Mouse (Mus musculus) monocyte, adult 2 months (primary cell): Measurements from ENCODE around the gene Itgad.

ENCODE experiments used
- DNase-seq, 2 experiments: peaks; one replicate each; pipeline ENCODE4 v3.0.0; 2022; ENCODE audit warnings: low spot score in 2 of 2, low read depth in 1 of 2

Itgad gene

DNA sequence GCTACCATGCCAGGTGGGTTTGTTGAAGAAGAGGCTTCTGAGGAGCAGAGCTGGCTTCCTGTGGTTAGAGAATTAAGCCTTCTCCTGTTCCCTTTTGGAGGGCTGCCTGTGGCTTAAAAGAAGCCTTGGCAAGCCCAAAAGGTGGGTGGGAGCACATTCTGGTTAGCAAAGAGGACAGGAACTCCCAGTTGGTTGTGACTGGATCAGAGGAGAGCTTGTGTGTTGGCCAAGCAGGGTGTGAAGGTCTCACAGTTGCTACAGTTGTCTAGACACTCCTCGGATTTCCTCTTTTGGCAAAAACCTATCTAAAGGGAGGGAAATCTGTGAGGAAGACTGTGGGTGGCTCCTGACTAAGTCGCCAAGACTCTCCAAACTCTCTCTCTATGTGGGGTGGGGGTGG is 24.2 kb downstream of the Itgad start:
- DNase-seq, result no peak

DNA sequence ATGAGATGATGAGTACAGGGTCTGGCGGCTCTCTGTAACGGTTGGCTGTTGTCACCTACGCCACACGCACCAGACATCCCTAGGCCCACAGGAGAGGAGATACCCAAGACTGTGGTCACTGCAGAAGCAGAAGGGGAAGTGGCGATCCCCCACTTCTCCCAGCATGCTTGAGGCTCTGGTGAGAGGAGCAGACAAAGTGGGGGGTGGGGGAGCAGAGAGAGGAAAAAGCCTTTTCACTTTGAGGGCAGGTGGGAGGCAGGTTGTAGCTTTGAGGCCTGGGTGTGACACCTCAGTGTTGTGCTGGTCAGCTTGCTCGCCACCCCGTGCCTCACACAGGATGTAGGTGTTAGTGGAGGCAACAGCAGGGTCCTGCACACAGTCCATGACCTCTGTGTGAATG is 25.9 kb downstream of the Itgad start:
- DNase-seq, result no peak

DNA sequence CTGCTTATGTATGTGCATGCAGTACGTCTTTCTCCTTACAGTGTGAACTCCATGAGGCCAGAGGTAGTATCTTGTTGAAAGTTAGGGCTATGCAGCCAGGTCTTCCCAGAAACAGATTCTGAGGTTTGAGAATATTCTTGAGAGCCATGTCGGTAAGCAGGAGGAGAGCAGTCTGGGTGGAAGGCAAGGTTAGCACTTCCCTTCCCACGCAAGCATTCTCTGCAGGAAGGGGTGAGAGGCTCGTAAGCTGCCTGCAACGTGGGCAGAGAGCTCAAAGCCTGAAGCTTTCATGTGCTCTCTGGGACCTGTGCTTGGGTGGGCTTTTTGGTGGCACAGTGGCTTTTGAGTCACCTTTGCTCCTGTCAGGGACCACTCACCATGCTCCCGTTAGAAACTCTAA is 26.4 kb downstream of the Itgad start:
- no peak for DNase-seq

DNA sequence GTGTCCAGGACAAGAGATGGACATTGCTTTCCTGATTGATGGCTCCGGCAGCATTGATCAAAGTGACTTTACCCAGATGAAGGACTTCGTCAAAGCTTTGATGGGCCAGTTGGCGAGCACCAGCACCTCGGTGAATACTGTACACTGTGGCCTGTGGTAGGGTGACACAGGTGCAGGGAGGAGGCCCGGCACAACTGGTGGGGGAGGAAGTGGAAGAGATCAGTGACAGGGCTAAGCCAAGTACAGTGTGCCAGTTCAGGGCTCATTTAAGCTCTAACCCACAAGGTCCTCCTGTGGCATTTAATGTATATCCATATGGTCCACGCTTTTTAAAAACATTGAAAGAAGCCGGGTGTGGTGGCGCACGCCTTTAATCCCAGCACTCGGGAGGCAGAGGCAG is 27.5 kb downstream of the Itgad start:
- DNase-seq, result no peak

DNA sequence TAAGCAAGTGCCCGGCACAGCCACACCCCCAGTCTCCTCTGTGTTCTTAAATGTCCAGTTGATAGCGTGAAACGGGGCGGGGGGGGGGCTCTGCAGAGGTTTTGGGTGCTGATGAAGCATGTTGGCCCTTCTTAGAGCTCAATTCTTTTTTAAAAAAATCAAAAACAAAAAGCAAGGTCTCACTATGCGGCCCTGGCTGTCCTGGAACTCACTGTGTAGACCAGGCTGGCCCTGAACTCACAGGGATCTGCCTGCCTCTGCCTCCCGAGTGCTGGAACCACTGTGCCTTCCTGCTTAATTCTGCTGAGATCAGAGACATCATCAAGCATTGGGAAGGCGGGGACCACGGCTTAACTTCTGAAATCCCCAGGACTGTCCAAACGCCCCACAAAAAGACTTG is 47.4 kb downstream of the Itgad start:
- no peak for DNase-seq

- DNase-seq, result no peak
These were observed 48.9 kb downstream of the Itgad start for GRCm38 (mm10) chr7:128203071-128203470.

DNA sequence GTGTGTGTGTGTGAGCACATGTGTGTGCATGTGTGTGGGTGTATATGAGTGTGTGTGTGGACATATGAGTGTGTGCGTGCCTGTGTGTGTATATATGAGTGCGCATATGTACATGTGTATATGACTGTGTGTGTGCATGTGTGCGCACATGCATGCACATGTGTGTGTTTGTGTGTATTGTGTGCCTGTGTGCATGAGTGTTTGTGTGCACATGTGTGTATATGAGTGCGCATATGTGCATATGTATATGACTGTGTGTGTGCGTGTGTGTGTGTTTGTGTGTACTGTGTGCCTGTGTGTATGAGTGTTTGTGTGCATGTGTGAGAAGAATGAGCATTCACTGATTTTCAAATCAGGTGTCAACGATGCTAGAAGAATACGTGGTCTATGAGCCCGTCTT is 50.0 kb downstream of the Itgad start:
- DNase-seq, result no peak

- no peak for DNase-seq
These were observed 51.5 kb downstream of the Itgad start for GRCm38 (mm10) chr7:128205695-128206094.

GRCm38 (mm10) chr7:128206152-128206551 is 52.0 kb downstream of the Itgad start, which contains the start of gene Cox6a2:
Cox6a2 (minus strand) TSS chr7:128206387.
- no peak for DNase-seq

DNA sequence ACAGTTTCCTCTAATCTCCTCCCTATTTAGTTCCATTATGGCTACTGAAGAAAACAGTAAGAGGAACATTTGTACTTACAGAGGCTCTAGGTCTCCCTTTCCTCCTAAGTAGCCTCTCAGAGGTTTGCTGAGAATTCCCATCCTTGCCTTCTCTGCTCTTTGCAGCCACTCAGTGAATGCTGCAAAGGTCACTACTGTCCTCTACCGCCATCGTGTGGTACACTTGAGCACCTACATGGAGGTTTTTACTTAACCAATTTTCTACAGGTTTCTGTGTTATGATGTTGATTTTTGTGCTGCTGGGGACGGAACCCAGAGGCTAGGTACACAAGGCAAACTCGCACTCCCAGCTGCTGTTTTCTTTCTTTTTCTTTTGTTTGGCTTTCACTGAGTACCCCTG is 54.0 kb downstream of the Itgad start:
- peak in 1 of 2 experiments; percentile 18 for DNase-seq

GRCm38 (mm10) chr7:128209826-128210225 is 55.6 kb downstream of the Itgad start:
- no peak for DNase-seq

- DNase-seq, result no peak
These were observed 65.8 kb downstream of the Itgad start for GRCm38 (mm10) chr7:128219952-128220351.

DNA sequence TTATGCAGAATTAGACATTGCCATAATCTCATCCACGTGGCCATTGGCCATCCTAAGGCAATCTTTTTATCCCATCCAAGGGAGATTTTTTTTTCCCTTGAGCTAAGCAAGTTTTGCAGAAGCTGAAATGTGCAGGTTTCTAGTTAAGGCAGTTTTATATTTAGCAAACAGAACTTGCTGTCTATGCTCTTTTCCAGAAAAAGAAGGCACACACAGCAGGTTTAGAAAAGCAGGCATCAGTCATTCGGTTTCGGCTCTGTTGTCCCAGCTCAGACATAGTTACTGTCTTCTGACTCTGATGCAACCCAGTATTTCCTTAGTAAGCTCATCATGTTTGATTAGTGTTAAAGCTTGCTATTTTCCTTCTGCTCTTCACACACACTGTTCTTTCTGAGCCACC is 66.8 kb downstream of the Itgad start:
- no peak for DNase-seq

- DNase-seq, result no peak
These were observed 77.6 kb downstream of the Itgad start for GRCm38 (mm10) chr7:128231741-128232140.

DNA sequence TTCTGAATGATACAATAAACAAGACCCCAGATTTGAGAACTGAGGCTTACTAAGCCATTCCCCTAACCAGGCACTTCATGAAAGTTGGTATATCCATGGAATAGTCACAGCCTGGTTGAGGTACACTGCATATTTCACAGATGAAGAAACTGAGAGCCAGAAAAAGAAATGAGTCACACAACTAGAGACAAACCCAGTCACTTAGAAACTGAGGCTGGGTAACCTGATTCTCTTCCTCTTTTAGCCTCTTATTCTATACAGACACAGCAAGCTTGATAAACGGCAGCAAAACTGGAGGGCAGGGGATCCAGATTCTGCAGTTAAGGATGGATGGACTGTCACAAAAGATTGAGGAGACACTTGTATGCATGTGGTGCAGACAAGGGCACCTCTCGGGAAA is 80.6 kb downstream of the Itgad start:
- no peak for DNase-seq

- DNase-seq, result no peak
These were observed 81.3 kb downstream of the Itgad start for GRCm38 (mm10) chr7:128235481-128235880.

DNA sequence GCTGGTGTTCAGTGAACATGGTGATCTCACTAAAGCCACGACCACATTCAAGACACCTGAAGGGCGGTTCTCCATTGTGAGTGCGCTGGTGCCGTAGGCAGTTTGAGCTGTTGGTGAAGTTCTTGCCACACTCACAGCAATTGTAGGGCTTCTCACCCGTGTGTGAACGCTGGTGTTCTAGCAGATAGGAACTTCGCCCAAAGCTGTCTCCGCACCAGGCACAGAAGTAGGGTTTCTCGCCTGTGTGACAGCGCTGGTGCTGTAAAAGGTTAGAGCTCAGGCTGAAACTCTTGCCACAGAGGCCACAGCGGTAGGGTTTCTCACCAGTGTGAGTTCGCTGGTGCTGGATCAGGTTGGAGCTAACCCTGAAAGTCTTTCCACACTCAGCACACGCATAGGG is 82.2 kb downstream of the Itgad start:
- no peak for DNase-seq

DNA sequence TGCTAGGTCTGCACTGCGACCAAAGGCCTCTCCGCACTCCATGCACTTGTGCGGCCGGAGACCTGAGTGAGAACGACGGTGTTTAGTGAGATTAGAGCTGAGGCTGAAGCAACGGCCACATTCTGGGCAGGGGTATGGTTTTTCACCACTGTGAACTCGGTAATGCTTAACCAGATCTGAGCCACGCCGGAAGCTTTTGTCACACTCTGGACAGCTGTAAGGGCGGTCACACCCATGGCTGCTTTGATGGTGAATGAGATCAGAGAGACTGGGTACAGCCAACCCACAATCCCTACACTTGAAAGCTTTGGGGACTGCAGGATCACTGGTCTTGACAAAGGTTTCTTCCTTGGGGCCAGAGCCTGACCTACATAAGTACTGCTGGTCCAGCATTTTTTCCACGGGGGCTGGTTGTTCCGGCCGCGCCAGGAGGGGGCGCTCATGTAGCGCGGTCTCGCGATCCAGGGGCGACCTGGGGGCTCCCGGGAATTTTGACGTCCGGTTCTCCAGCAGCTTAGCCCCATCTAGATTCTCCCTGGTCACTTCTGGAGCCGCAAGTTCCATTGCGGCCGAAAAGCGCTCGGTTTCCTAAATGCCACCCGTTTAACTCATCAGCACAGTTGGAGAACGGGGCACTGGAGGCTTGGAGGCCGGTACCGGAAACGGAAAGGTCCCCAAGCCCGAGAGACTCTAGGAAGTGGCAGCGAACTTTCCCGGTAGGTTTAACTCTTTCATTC is 82.8 kb downstream of the Itgad start, which contains the start of gene Armc5:
Armc5 (plus strand) TSS at position 487 of the 737 bp plus-strand sequence.
- DNase-seq, result peak; percentile 59 to 70

DNA sequence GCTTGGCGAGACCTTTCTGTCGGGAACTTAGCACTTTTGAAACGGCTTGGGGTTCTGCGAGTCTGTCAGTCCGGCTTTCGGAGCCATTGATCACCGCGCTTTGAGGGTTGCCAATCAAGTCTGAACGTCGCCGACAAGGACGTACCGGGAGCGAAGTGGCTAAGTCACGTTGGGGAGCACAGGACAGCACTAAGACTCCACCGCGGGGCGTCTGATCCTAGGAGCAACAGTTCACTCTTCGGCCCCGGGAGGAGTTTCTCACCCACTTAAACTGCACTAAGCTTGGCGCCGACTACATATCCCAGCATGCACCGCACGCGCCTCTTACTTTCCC is 83.4 kb downstream of the Itgad start:
- DNase-seq, result no peak

DNA sequence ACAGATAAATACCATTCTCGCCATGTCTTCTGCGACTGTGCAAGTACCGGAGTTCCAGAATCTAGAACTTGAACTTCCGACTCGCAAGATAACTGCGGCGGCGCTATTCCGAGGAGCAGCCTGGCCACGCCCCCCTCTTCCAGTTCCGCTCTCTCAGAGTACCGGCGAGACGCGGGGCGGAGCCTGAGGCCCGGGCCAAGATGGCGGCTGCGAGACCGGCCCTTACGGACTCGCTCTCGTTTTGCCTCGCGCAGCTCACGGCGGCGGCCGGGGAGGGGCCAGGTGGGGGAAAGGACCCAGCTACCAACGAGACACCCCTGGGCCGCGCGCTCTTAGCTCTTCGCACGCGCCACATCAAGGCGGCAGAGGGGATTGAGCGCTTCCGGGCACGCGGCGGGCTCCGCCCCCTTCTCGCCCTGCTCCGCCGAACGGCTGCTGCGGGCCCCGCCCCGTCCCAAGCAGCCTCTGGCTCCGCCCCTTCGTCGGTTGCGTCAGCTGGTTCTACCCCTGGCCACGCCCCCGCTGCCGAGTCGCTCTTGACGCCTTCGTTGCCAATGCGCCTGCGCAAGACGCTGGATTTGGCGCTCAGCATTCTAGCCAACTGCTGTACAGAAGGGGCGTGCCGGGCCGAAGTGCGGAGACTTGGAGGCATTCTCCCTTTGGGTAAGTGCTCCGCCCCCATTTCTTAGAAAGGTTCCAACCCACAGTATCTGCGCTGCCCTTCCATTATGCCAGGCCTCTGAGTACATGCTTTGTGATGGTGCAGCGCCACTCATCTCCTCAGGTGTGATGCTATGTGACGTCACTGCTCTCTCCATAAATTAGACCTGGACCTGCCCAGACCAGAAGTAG is 84.0 kb downstream of the Itgad start, which contains the start of gene 9130023H24Rik:
9130023H24Rik (minus strand) TSS at position 105 of the 852 bp plus-strand sequence.
- peak; percentile 99 to 100 for DNase-seq

DNA sequence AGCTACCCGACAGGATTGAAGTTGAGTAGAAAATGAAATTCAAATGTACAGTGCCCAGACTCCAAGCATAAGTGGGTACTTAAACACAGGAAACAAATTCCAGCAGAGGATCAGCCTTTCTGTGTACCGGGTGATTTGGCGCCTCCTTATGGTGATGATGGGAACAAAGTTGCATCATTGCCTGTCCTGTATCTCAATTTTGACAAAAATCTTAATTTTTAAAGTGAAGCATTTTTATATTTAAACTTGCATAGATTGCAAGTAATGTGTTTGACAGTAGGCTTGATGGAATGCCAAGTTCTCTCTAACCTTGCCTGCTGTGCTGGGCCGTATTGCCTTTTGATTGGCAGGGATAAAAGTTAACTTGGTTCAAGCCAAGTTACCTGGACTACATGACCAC is 84.8 kb downstream of the Itgad start:
- DNase-seq, result no peak

GRCm38 (mm10) chr7:128240131-128240784 is 86.1 kb downstream of the Itgad start:
- DNase-seq, result no peak
